12 mouse cellular contexts compared by ENCODE assay signal in genomic region chr14:73637460-73637859, GRCm38 (mm10). TPM values are rescaled to one million over a fixed set of nuclear protein-coding genes. Genes with fewer than 3 reads are reported as not detected.
DNase-seq lines count a peak whose midpoint lies in the region; ATAC-seq and TF ChIP-seq lines count a peak whose summit lies in the region.
"Had no signal": no experiment of that assay in that cellular context is flagged by ENCODE, and none has a peak within 500 bp of the region (broad histone marks: within the 10 kb centered on the region; RNA-seq: fewer than 3 reads in every experiment).

No protein-coding gene starts in this region.

- DNase-seq in liver, embryonic 13.5 days: peak; percentile 3
- no peak for DNase-seq in liver, embryonic 11.5 days (ENCODE audit: low spot score)
- DNase-seq in ES-E14 (ENCODE audit: low read depth, low spot score): peak; percentile 28
- peak; percentile 55 for DNase-seq in adrenal gland, postnatal 10 days
- DNase-seq in liver, postnatal 0 days: peak; percentile 24
- no peak for DNase-seq in right cerebral cortex, postnatal 14 days
- no peak for DNase-seq in ovary, adult 18-20 months (ENCODE audit: low spot score)
- no peak for DNase-seq in heart, adult 11 months
- DNase-seq: heart, postnatal 4 days; layer of hippocampus, postnatal 36 days had no signal

- H3K4me1 ChIP-seq in liver, embryonic 13.5 days (replicated peaks): no peaks in the 10 kb centered on the region
- no peaks in the 10 kb centered on the region for H3K4me1 ChIP-seq in liver, embryonic 11.5 days (replicated peaks; ENCODE audit: control insufficient read depth, insufficient read depth, low read length)
- no peaks in the 10 kb centered on the region for H3K4me1 ChIP-seq in ES-E14 (ENCODE audit: control insufficient read depth in 2 of 2, insufficient read depth in 2 of 2, low read length in 2 of 2, poor library complexity in 1 of 2)
- H3K4me1 ChIP-seq in liver, postnatal 0 days (ENCODE audit: insufficient read depth): no peaks in the 10 kb centered on the region
- H3K4me1 ChIP-seq: embryonic facial prominence, embryonic 13.5 days; neural tube, embryonic 12.5 days had no signal

- peak; percentile 47 for TF ChIP-seq CTCF in liver, postnatal 0 days (IDR thresholded peaks at IDR 0.05; ENCODE audit: low read depth)

- H3K4me2 ChIP-seq in liver, embryonic 13.5 days: no peak overlapping the region
- H3K4me2 ChIP-seq in liver, embryonic 11.5 days: no peak overlapping the region
- H3K4me2 ChIP-seq in liver, postnatal 0 days (ENCODE audit: low read depth, low read length): no peak overlapping the region
- H3K4me2 ChIP-seq: embryonic facial prominence, embryonic 13.5 days; neural tube, embryonic 12.5 days had no signal

- ATAC-seq in liver, embryonic 13.5 days (ENCODE audit: low read depth): no peak
- ATAC-seq in liver, embryonic 11.5 days (replicated peaks; ENCODE audit: low FRiP score): no peak
- no peak for ATAC-seq in liver, postnatal 0 days

- H3K9ac ChIP-seq in liver, embryonic 13.5 days: no peak overlapping the region
- H3K9ac ChIP-seq in liver, embryonic 11.5 days (ENCODE audit: low read depth, low read length): no peak overlapping the region
- H3K9ac ChIP-seq in ES-E14 (ENCODE audit: insufficient read depth, low read depth, low read length, poor library complexity, severe bottlenecking): no peak overlapping the region
- no peak overlapping the region for H3K9ac ChIP-seq in liver, postnatal 0 days (replicated peaks)
- H3K9ac ChIP-seq: embryonic facial prominence, embryonic 13.5 days; neural tube, embryonic 12.5 days had no signal

- no peaks in the 10 kb centered on the region for H3K36me3 ChIP-seq in liver, embryonic 13.5 days
- no peaks in the 10 kb centered on the region for H3K36me3 ChIP-seq in liver, embryonic 11.5 days (ENCODE audit: control insufficient read depth, insufficient read depth, low read length)
- no peaks in the 10 kb centered on the region for H3K36me3 ChIP-seq in ES-E14 (ENCODE audit: control insufficient read depth, insufficient read depth, low read length, poor library complexity, severe bottlenecking)
- H3K36me3 ChIP-seq in liver, postnatal 0 days (replicated peaks; ENCODE audit: insufficient read depth, low read length): no peaks in the 10 kb centered on the region
- H3K36me3 ChIP-seq: embryonic facial prominence, embryonic 13.5 days; neural tube, embryonic 12.5 days had no signal

- H3K27me3 ChIP-seq in liver, embryonic 13.5 days: no peaks in the 10 kb centered on the region
- H3K27me3 ChIP-seq in liver, embryonic 11.5 days (replicated peaks; ENCODE audit: control insufficient read depth, insufficient read depth, low read length): no peaks in the 10 kb centered on the region
- H3K27me3 ChIP-seq in liver, postnatal 0 days (ENCODE audit: insufficient read depth, low read length): no peaks in the 10 kb centered on the region
- H3K27me3 ChIP-seq: embryonic facial prominence, embryonic 13.5 days; neural tube, embryonic 12.5 days had no signal

- H3K9me3 ChIP-seq in liver, embryonic 13.5 days (replicated peaks): no peaks in the 10 kb centered on the region
- no peaks in the 10 kb centered on the region for H3K9me3 ChIP-seq in liver, embryonic 11.5 days (ENCODE audit: control insufficient read depth, low read length)
- H3K9me3 ChIP-seq in ES-E14 (ENCODE audit: control insufficient read depth, insufficient read depth, low read depth, low read length): no peaks in the 10 kb centered on the region
- H3K9me3 ChIP-seq in liver, postnatal 0 days (ENCODE audit: low read length): peaks cover 3% of the 10 kb centered on the region; the same call in 1 of the 2 replicates
- H3K9me3 ChIP-seq: embryonic facial prominence, embryonic 13.5 days; neural tube, embryonic 12.5 days had no signal

- TF ChIP-seq EP300 in liver, postnatal 0 days (IDR thresholded peaks at IDR 0.05; ENCODE audit: low read depth): no peak

- no peak overlapping the region for H3K27ac ChIP-seq in liver, embryonic 13.5 days
- H3K27ac ChIP-seq in liver, embryonic 11.5 days (ENCODE audit: low read depth, low read length): no peak overlapping the region
- H3K27ac ChIP-seq in ES-E14 (ENCODE audit: insufficient read depth, low read depth, low read length, poor library complexity, severe bottlenecking): no peak overlapping the region
- no peak overlapping the region for H3K27ac ChIP-seq in liver, postnatal 0 days (ENCODE audit: low read depth)
- H3K27ac ChIP-seq: embryonic facial prominence, embryonic 13.5 days; neural tube, embryonic 12.5 days had no signal

- in situ Hi-C loops in ES-E14 (cut with MboI; ENCODE audit: low sequenced_read_pairs in 2 of 2, unreplicated experiment in 2 of 2): no loop called here

- no peak overlapping the region for H3K4me3 ChIP-seq in liver, embryonic 13.5 days (replicated peaks)
- no peak overlapping the region for H3K4me3 ChIP-seq in liver, embryonic 11.5 days (ENCODE audit: low read depth, low read length)
- no peak overlapping the region for H3K4me3 ChIP-seq in ES-E14 (ENCODE audit: insufficient read depth in 1 of 2, low read depth in 1 of 2, low read length in 2 of 2, poor library complexity in 1 of 2, severe bottlenecking in 1 of 2)
- H3K4me3 ChIP-seq in liver, postnatal 0 days (ENCODE audit: low read depth, low read length): no peak overlapping the region
- H3K4me3 ChIP-seq: embryonic facial prominence, embryonic 13.5 days; neural tube, embryonic 12.5 days had no signal

TF ChIP-seq in ES-E14, 5 proteins besides CTCF, POLR2A, EP300 and RAD21:
- TF ChIP-seq MAFK (IDR thresholded peaks at IDR 0.05; ENCODE audit: insufficient read depth, low read depth, low read length) (no peak), CHD2 (IDR thresholded peaks at IDR 0.05; ENCODE audit: low read depth, low read length) (no peak)
TF ChIP-seq in ES-E14: peak in this region for 0.

RNA-seq across cellular contexts. Expression of gene Gm21750, which starts 23.6 kb away (rescaled TPM):
- polyA plus RNA-seq in liver, embryonic 13.5 days (2015; fragmentation: Nextera tagmentation; extraction: Ambion mirVana): not detected in 2 replicates
- polyA plus RNA-seq in liver, embryonic 11.5 days (2014; fragmentation: Nextera tagmentation; extraction: Ambion mirVana): not detected in 2 replicates
- 0.16 TPM in 1 of 2 replicates, not detected in the other for total RNA-seq in ES-E14 (2012; rRNA removed)
- not detected for total RNA-seq in adrenal gland, postnatal 10 days (2021)
- polyA plus RNA-seq in liver, postnatal 0 days (2015; fragmentation: Nextera tagmentation; extraction: Ambion mirVana): not detected in 2 replicates
- total RNA-seq: heart, postnatal 4 days; layer of hippocampus, postnatal 36 days had no signal
- polyA plus RNA-seq: embryonic facial prominence, embryonic 13.5 days; neural tube, embryonic 12.5 days had no signal

Comparison
In these comparisons a context has a peak if more than half of its experiments do, and no peak if none do; other contexts are left out.
1. DNase-seq: peak in liver, embryonic 13.5 days (single experiment), ES-E14 (single experiment), adrenal gland, postnatal 10 days (single experiment) and liver, postnatal 0 days (single experiment); none in liver, embryonic 11.5 days (single experiment), right cerebral cortex, postnatal 14 days (single experiment), ovary, adult 18-20 months (single experiment) and heart, adult 11 months (single experiment).